11 mouse cellular contexts compared by ENCODE assay signal in genomic region chr17:29300926-29301325, GRCm38 (mm10). TPM values are rescaled to one million over a fixed set of nuclear protein-coding genes. Genes with fewer than 3 reads are reported as not detected.
"Had no signal": no experiment of that assay in that cellular context is flagged by ENCODE, and none has a peak within 500 bp of the region (broad histone marks: within the 10 kb centered on the region; RNA-seq: fewer than 3 reads in every experiment).

No protein-coding gene starts in this region.

- DNase-seq: layer of hippocampus, adult 9-11 months; layer of hippocampus, postnatal 36 days; left cerebral cortex, postnatal 4 days; lung, adult 18-20 months; thymus, postnatal 4 days had no signal

- H3K27me3 ChIP-seq: limb, embryonic 13.5 days; stomach, embryonic 15.5 days had no signal

- H3K4me2 ChIP-seq: limb, embryonic 13.5 days; midbrain, embryonic 12.5 days; stomach, embryonic 15.5 days had no signal

- H3K9me3 ChIP-seq: limb, embryonic 13.5 days; midbrain, embryonic 12.5 days; stomach, embryonic 15.5 days had no signal

- H3K27ac ChIP-seq: kidney, postnatal 0 days; limb, embryonic 13.5 days; liver, embryonic 14.5 days; midbrain, embryonic 12.5 days; stomach, embryonic 15.5 days had no signal

- H3K9ac ChIP-seq: limb, embryonic 13.5 days; liver, embryonic 14.5 days; midbrain, embryonic 12.5 days; stomach, embryonic 15.5 days had no signal

- H3K4me3 ChIP-seq: limb, embryonic 13.5 days; midbrain, embryonic 12.5 days; stomach, embryonic 15.5 days had no signal

RNA-seq across cellular contexts. Expression of gene Pi16, which starts 16.6 kb away (rescaled TPM):
- total RNA-seq: megakaryocyte-erythroid progenitor cell, adult 5-6 weeks had no signal
